Mouse (Mus musculus) G1E (cell line): ENCODE data around the gene Tpo.

Source experiments
- CTCF ChIP-seq: IDR thresholded peaks from 2 replicates; pipeline ENCODE4 v1.5.1; 2012; ENCODE audit warnings: low read depth, low read length, inconsistent platforms, mixed read lengths
- GATA1 ChIP-seq: IDR thresholded peaks from 2 replicates; pipeline ENCODE4 v1.6.1; 2012; ENCODE audit warnings: borderline replicate concordance, low read length, inconsistent platforms, mixed read lengths
- GATA2 ChIP-seq: IDR thresholded peaks from 2 replicates; pipeline ENCODE4 v1.6.1; 2012; ENCODE audit warnings: low read depth, low read length, inconsistent platforms, borderline replicate concordance
- TAL1 ChIP-seq: conservative IDR thresholded peaks from 2 replicates; pipeline ENCODE4 v1.6.1; 2012; ENCODE audit warnings: low read depth, low read length, inconsistent platforms, mixed read lengths

- no peak for TF ChIP-seq CTCF
- no peak for TF ChIP-seq TAL1
- no peak for TF ChIP-seq GATA2
- TF ChIP-seq GATA1, result no peak
Measured at GRCm38 (mm10) chr12:30048848-30049247, 83.6 kb downstream of the Tpo start.
